Mouse (Mus musculus) erythroblast, embryonic 14.5 days (primary cell): ENCODE results near the gene Lrmda. TPM values are rescaled to one million over a fixed set of nuclear protein-coding genes. Genes with fewer than 3 reads are reported as not detected.

Experiments
- H3K27me3 ChIP-seq: 2 replicates; pipeline ENCODE4 v1.6.1; 2012; ENCODE audit warnings: inconsistent platforms; ENCODE audit not compliant: control insufficient read depth
- H3K36me3 ChIP-seq: 2 replicates; pipeline ENCODE4 v1.6.1; 2012; ENCODE audit warnings: mild to moderate bottlenecking, inconsistent platforms; ENCODE audit not compliant: control insufficient read depth
- H3K4me1 ChIP-seq: 2 replicates; pipeline ENCODE4 v1.6.1; 2012; ENCODE audit warnings: inconsistent platforms; ENCODE audit not compliant: control insufficient read depth
- H3K4me3 ChIP-seq: replicated peaks from 2 replicates; pipeline ENCODE3; 2012; ENCODE audit warnings: moderate library complexity, mild to moderate bottlenecking, inconsistent platforms
- H3K9me3 ChIP-seq: 2 replicates; pipeline ENCODE4 v1.6.1; 2012; ENCODE audit warnings: low read length, inconsistent platforms, mixed read lengths; ENCODE audit not compliant: control insufficient read depth
- GATA1 ChIP-seq: IDR thresholded peaks from 2 replicates; pipeline ENCODE4 v1.6.1; 2012; ENCODE audit warnings: low read length, inconsistent platforms, mixed read lengths
- TAL1 ChIP-seq: IDR thresholded peaks from 3 replicates; pipeline ENCODE4 v1.6.1; 2012; ENCODE audit warnings: low read length, inconsistent platforms, mixed read lengths
- polyA plus RNA-seq: library from polyadenylated mRNA; stranded (reverse); fragments of >175 nt; gene quantifications from 2 replicates; pipeline ENCODE4 v1.2.3, GENCODE M21; 2012

Gene Lrmda
- polyA plus RNA-seq, 1 experiment = not detected

- Histone ChIP-seq H3K36me3 (no peaks in the 10 kb centered on the region), H3K4me3 (no peak overlapping the region), H3K9me3 (no peaks in the 10 kb centered on the region), H3K4me1 (no peaks in the 10 kb centered on the region), H3K27me3 (no peaks in the 10 kb centered on the region)
- TF ChIP-seq TAL1 (no peak), GATA1 (no peak)
Measured at GRCm38 (mm10) chr14:22915463-22915862, 896.0 kb downstream of the Lrmda start.

- Histone ChIP-seq H3K36me3 (no peaks in the 10 kb centered on the region), H3K9me3 (no peaks in the 10 kb centered on the region), H3K27me3 (no peaks in the 10 kb centered on the region), H3K4me3 (no peak overlapping the region), H3K4me1 (no peaks in the 10 kb centered on the region)
- no peak for TF ChIP-seq TAL1
- no peak for TF ChIP-seq GATA1
Measured at GRCm38 (mm10) chr14:22918499-22918898, 899.0 kb downstream of the Lrmda start.

DNA sequence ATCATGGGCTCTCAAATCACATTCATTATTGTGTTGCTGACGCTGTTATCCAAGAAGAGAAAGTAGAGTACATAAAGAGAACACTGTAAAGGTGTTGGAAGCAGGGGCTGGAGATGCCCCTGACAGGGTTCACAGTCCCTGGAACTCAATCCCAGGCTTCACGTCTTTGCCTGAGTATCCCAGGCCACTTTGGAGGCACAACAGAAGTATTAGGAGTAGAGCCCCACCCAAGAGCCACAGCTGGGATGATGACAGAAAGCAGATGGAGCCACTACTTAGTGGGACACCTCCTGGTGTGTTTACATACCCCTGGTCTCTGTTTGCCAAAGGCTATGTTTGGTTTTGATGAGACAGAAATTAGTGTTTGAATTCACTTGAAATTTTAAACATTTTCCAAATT is 899.4 kb downstream of the Lrmda start:
- H3K27me3 ChIP-seq = no peaks in the 10 kb centered on the region
- H3K36me3 ChIP-seq = no peaks in the 10 kb centered on the region
- no peaks in the 10 kb centered on the region for H3K9me3 ChIP-seq
- no peak overlapping the region for H3K4me3 ChIP-seq
- no peaks in the 10 kb centered on the region for H3K4me1 ChIP-seq
- no peak for TF ChIP-seq GATA1
- no peak for TF ChIP-seq TAL1

DNA sequence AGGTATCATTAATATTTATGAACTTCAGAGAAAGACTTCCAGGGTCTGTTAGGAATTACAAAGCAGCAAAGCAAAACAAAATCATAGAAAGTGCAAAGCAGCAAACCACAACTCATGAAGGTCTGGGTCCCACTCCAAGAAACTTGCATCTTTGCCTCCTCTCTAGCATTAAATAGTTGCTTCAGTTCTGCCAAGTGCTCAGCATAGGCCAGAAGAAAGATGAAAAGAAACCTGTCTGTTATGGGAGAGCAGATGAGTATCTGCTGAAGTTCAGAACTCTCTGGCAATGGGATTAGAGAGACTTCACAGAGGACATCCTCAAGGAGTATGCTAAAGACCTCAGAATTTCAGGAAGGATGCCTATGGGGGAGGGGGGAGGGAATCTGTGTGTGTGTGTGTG is 901.6 kb downstream of the Lrmda start:
- no peaks in the 10 kb centered on the region for H3K27me3 ChIP-seq
- no peaks in the 10 kb centered on the region for H3K9me3 ChIP-seq
- no peaks in the 10 kb centered on the region for H3K36me3 ChIP-seq
- no peaks in the 10 kb centered on the region for H3K4me1 ChIP-seq
- TF ChIP-seq TAL1 (no peak), GATA1 (no peak)
- no peak overlapping the region for H3K4me3 ChIP-seq

DNA sequence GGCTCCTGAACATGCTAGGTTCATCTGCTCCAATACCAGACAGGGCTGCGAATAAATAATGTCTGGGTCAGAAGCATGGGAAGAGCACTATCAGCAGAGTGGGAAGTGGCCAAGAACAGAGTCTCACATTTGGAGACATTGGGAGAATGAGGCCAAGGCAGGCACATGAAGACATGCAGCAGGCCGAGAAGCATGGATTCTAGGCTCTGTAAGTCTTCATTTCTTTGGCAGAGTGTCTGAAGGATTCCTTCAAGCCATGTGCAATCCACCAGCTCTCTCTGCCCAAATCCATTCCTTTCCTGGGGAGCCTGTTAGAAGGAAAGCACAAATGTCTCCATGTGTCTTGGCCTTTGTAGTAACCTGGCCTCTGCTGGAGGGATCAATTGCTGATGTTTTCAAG is 902.3 kb downstream of the Lrmda start:
- Histone ChIP-seq H3K4me3 (no peak overlapping the region), H3K36me3 (no peaks in the 10 kb centered on the region), H3K27me3 (no peaks in the 10 kb centered on the region), H3K9me3 (no peaks in the 10 kb centered on the region), H3K4me1 (no peaks in the 10 kb centered on the region)
- no peak for TF ChIP-seq TAL1
- no peak for TF ChIP-seq GATA1

DNA sequence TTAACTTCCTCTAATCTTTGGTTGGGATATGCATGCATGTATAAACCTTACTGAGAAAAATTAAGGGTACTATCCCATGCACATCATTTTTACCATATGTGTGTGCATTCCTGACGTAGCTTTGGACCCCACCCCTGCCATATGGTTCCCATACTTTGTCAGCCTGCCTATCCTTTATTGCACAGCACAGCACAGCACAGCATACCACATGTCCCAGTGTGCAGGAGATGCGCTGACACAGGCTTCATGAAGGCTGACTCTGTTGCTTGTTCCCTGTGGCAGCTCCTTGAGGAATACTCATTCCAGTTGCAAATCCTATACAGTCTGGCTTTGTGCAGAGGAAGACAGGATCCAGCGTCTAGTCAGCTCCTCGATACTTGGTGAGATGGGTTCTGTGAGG is 903.1 kb downstream of the Lrmda start:
- Histone ChIP-seq H3K9me3 (no peaks in the 10 kb centered on the region), H3K4me3 (no peak overlapping the region), H3K36me3 (no peaks in the 10 kb centered on the region), H3K4me1 (no peaks in the 10 kb centered on the region), H3K27me3 (no peaks in the 10 kb centered on the region)
- TF ChIP-seq GATA1 (no peak), TAL1 (no peak)

DNA sequence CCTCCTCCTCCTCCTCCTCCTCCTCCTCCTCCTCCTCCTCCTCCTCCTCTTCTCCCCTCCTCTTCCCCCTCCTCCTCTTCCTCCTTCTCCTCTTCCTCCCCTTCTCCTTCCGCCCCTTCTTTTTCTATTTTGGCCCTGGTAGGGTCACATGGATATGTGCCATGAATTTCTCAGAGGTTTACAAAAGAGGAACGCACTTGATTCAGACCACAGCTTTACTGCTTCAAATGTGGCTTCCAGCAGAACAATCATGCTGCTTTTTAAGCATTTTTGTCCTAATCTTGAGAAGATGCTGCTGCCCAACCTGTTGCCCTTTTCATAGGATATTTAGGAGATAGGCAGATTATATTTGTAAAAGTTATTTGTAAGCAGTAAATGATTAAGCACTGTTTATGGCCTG is 903.7 kb downstream of the Lrmda start:
- no peaks in the 10 kb centered on the region for H3K36me3 ChIP-seq
- H3K27me3 ChIP-seq = no peaks in the 10 kb centered on the region
- no peak overlapping the region for H3K4me3 ChIP-seq
- TF ChIP-seq TAL1 (no peak), GATA1 (no peak)
- H3K4me1 ChIP-seq = no peaks in the 10 kb centered on the region
- H3K9me3 ChIP-seq = no peaks in the 10 kb centered on the region

- Histone ChIP-seq H3K4me1 (no peaks in the 10 kb centered on the region), H3K9me3 (no peaks in the 10 kb centered on the region), H3K27me3 (no peaks in the 10 kb centered on the region), H3K36me3 (no peaks in the 10 kb centered on the region), H3K4me3 (no peak overlapping the region)
- no peak for TF ChIP-seq TAL1
- TF ChIP-seq GATA1 = no peak
Measured at GRCm38 (mm10) chr14:22928263-22928662, 908.8 kb downstream of the Lrmda start.

DNA sequence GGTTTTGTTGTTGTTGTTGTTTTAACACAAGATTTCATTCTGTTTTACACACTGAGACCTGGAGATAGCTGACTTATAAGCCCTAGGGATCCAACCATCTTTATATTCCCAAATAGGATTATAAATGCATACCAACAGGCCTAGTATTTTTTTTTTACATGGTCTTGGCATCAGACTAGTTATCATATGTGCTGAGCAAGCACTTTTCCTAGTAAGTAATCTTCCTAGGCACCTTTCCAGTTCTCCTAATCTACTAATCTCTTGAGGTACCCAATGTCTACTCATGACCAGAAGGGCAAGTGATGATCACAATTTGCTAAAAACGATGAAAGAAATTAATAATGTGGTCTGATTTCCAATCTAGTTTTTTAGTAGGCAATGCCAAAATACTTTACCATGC is 909.2 kb downstream of the Lrmda start:
- H3K27me3 ChIP-seq = no peaks in the 10 kb centered on the region
- no peaks in the 10 kb centered on the region for H3K4me1 ChIP-seq
- no peak overlapping the region for H3K4me3 ChIP-seq
- no peaks in the 10 kb centered on the region for H3K36me3 ChIP-seq
- H3K9me3 ChIP-seq = no peaks in the 10 kb centered on the region
- TF ChIP-seq GATA1 = no peak
- no peak for TF ChIP-seq TAL1

DNA sequence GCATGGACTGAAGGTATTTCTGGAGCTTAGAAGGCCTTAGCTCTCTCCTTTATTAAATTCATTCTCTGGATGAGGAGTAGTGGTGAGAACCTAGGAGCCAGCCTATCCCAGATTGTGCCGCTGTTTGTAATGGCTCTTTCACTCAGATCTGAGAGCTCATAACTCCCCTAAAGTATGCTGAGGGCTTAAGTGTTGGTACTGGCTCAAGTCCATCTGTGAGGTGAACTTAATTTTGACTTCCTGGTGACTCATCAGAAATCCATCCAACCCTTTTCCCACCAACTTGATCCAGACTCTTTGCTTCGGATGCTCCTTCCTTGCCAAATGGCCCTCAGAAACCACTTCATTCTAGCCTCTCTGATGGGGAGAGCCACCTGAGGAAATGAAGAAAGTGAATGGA is 910.1 kb downstream of the Lrmda start:
- Histone ChIP-seq H3K4me3 (no peak overlapping the region), H3K36me3 (no peaks in the 10 kb centered on the region), H3K27me3 (no peaks in the 10 kb centered on the region), H3K4me1 (no peaks in the 10 kb centered on the region), H3K9me3 (no peaks in the 10 kb centered on the region)
- no peak for TF ChIP-seq GATA1
- no peak for TF ChIP-seq TAL1
